Mouse (Mus musculus) retina, adult 2 months (tissue): Measurements from ENCODE around the gene Ankrd31.
A peak's percentile ranks its signal among the peaks of the same experiment; 100 is the strongest.
"Not testable (repeated sequence)": the region's sequence is repeated elsewhere in the genome, so short reads cannot be mapped to it uniquely, and the experiment has no call there.

Experiments used
- DNase-seq: peaks from one replicate; pipeline ENCODE4 v3.0.0-alpha.2; 2012; ENCODE audit warnings: low read depth, low spot score

Ankrd31 gene

DNA sequence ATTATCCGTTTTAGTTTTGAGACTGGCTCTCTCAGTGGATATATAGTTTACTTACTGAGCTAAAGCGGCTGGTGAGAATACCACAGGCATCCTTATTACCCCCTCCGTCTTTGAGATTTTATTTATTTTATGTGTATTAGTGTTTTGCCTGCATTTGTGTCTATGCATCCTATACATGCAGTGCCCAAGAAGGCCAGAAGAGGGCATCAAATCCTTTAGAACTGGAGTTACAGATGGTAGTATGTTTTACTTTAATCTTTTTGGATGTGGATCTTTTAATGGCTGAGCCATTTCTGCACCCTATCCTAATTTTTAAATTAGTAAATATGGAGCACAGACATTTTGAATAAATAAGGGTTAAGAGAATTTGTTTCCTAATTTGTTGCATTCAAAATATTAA lies 107.1 kb downstream of the Ankrd31 start:
- DNase-seq, result peak; percentile 42

DNA sequence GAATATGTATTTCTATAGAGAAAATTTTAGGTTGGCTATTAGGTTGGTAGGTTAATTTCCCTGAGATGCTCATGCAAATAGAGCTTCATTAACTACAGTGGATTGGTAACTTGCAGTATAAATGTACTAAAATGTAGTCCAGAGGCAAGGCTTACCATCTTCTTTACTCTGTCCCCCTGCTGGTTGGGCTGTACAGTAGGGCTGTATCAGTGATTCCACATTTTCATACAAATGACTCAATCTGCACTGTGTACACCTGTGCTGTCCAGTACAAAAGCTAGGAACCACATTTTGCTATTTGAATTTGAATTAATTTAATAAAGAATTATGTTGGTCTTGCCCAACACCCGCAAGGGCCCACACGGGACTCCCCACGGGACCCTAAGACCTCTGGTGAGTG lies 111.1 kb downstream of the Ankrd31 start:
- DNase-seq, result no peak

GRCm38 (mm10) chr13:96870742-96871141 lies 122.7 kb downstream of the Ankrd31 start:
- no peak for DNase-seq

DNA sequence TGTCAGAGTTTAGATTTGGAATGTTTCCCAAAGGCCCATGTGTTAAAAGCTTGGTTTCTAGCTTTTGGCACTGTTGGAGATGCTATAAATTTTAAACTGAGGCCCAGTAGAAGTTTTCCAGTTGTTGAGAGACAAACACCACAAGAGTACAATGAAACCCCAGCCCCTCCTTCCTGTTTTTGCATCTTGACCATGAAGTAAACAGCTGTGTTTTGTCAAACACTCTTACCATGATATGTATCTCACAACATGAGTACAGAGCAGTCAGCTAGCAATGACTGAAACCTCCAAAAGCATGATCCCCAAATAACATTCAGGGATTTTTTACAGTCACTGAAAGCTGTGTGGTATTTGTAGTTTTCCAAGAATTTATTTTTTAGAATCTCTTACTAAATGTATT lies 126.0 kb downstream of the Ankrd31 start:
- no peak for DNase-seq

GRCm38 (mm10) chr13:96878220-96879057 lies 130.4 kb downstream of the Ankrd31 start:
- no peak for DNase-seq

- DNase-seq, result no peak
Measured at GRCm38 (mm10) chr13:96884534-96884933, 136.5 kb downstream of the Ankrd31 start.

- DNase-seq, result no peak
Measured at GRCm38 (mm10) chr13:96889985-96890384, 141.9 kb downstream of the Ankrd31 start.

- DNase-seq, result no peak
Measured at GRCm38 (mm10) chr13:96895144-96895543, 147.1 kb downstream of the Ankrd31 start.

- no peak for DNase-seq
Measured at GRCm38 (mm10) chr13:96906717-96907116, 158.6 kb downstream of the Ankrd31 start.

GRCm38 (mm10) chr13:96911202-96911601 lies 163.1 kb downstream of the Ankrd31 start:
- DNase-seq, result no peak

GRCm38 (mm10) chr13:96923134-96923533 lies 175.1 kb downstream of the Ankrd31 start:
- not testable (repeated sequence) for DNase-seq

DNA sequence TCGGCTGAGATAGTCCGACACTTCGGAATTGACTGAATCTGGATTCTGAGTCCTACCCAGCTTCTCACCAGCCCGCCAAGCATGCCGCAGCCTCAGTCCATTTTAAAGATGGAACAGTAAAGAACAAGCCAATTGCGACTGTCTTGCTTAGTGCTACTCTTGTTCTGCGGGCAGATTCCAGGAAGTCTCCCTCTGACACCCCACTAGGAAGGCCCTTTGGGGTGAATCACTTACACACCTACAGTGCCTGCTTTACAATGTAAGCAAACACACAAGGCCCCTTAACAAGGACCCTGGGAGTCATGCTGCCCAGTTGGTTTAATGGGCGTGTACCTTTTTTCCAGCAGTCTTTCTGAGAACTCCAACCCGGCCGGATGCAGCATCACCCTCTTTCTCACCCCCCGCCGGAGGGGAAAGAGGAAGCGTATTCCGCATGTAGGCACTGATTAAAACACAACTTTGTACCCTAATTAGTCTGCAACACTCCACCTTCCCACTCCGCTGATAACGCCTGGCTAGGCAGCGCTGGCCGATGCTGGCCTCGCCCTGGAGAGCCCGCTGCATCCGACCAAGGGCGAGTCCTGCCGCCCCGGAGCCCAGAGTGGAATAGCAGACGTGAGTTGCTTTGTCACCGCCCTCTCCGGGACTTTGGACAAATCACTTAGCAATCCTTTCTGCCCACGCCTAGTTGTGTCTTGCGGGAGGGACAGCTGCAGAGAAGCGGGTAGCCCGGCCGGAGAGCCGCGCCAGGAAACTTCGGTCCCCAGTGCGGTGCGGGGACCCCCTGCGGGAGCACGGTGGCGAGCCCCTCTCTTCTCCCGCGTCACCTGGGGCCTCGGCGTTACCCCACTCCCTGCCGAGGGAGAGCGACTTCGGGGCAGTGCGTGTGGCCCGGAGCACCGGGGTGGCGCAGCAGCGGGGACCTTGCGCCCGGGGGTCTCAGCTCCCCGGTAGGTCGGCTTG lies 176.2 kb downstream of the Ankrd31 start, which contains the start of gene Gcnt4:
Gene Gcnt4 (plus strand): TSS at position 691 of the 963 bp plus-strand sequence.
- no peak for DNase-seq

DNA sequence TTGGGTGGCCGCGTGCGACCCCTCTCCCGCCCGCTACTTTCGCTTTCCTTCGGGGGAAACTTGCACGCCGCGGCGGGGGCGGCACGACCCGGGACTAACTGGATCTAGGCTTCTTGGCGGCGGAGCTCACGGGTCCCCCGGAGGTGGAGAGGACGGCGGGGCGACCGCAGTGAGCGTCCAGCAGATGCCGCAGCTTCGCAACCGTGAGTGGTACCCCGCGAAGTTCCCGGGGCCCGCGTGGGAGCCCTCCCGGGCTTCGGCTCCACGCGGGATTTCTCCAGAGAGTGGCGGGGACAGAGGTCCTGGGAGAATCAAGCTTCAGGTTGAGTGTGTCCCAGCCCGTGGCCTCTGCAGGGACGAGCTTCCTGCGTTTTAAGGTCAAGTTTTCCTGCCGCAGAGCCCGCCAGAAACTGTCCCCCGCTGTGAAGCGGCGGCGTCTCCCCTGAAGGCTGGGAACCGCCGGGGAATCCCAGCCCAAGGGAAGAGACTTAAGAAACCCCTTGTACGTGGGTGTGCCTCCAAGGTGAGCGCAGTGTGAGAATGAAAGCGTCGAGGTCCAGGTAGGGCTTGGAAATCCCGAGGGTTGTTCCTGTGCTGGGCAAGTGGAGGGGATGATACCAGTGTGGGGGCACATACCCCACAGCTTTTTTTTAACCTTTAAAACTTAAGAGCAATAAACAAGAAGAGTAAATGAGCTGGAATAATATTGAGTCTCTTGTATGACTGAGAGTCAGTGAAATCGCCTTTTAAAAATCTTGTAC lies 177.1 kb downstream of the Ankrd31 start:
- DNase-seq, result no peak

GRCm38 (mm10) chr13:96925991-96926725 lies 178.1 kb downstream of the Ankrd31 start:
- DNase-seq, result no peak

- no peak for DNase-seq
Measured at GRCm38 (mm10) chr13:96927781-96928180, 179.7 kb downstream of the Ankrd31 start.

- no peak for DNase-seq
Measured at GRCm38 (mm10) chr13:96928432-96929039, 180.5 kb downstream of the Ankrd31 start.

GRCm38 (mm10) chr13:96932745-96933144 lies 184.7 kb downstream of the Ankrd31 start:
- DNase-seq, result no peak

DNA sequence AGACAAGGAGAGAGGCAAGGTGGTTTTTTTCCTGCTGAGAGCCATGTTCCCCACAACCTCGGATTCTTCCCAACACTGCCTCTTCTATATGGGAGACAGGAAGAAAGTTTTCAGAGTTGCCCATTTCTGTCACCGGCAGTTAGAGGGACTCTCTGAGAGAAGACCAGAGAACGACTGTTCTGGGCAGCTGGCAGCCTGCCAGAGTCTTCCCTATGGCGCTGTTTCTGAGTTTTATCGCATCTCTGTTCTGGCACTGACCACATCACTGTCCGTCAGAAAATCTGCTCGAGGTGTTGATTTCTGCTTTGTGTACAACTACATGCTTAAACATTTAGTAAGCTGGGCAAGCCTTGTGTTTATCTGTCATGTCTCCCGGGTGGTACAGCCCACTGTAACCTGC lies 185.3 kb downstream of the Ankrd31 start:
- DNase-seq, result no peak

DNA sequence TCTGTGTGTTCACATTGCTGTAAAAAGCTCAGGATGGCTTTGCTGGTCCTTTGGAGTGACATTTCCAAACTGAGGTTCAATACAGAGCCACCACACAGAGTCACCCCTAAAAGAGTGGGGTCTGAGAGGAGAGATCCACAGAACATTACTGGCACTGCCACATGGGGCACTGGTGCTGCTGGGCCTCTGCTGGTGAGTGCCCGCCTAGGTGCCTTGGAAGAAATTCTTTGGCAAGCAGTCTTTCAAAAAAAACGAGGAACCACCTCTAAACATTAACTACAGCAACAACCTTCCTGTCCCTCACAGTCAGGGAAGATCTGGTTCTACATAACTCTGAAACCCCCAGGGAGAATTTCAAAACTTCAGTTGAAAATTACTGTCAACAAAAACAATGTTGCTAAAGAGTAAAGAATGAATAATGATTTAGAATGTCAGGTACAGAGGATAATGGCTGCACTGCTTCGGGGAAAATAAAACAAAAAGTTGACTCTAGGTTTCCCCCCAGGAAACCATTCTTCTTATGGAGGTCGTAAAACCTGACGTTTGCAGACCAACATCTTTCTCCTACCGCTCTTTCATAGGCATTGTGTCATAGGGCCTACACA lies 188.2 kb downstream of the Ankrd31 start:
- no peak for DNase-seq

DNA sequence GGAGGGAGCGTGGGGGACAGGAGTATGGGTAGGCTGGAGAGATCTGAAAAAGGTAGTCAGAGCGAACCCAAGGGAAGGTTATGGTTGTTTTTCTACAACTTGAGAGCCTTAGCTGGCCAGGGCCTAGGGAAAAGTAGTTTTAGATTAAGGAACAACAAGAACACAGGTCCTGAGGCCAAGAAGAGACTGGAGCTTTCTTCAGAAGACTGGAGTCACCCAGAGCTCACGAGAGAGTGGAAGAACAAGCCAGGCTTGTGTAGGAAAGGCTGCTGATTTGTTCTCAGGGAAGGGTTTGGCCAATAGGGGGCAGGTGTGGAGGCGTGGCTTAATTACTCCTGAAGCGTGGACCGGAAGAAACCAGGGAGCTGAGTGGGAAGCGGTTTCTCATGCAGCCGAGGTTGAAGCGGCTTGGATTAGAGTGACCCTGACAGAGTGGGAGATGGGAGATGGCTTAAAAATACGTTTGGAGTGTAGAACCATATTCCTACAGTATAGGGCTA lies 189.0 kb downstream of the Ankrd31 start:
- no peak for DNase-seq
